Mouse (Mus musculus) adrenal gland, postnatal 4 days (tissue): ENCODE data around the gene Dcst2. TPM values are rescaled to one million over a fixed set of nuclear protein-coding genes. Genes with fewer than 3 reads are reported as not detected.

Source experiments
- total RNA-seq, 2 experiments: library from RNA; stranded (reverse); gene quantifications; 2 replicates each; pipeline ENCODE4 v1.2.3; 2021

Gene Dcst2
- total RNA-seq, 2 experiments from 2014 or later: 0.25 to 0.48 TPM

Other genes starting within 250 kb of the Dcst2 start
- gene Pklr, start 225.8 kb upstream of the Dcst2 start, total RNA-seq: 10 to 100 TPM; 11.2 to 24.5 TPM
- gene Hcn3, start 201.8 kb upstream of the Dcst2 start, total RNA-seq: 10 to 100 TPM; 15.0 to 17.8 TPM
- 100 to 1,000 TPM; 103 TPM for gene Clk2, start 197.2 kb upstream of the Dcst2 start, total RNA-seq
- gene Scamp3, start 184.5 kb upstream of the Dcst2 start, total RNA-seq: 100 to 1,000 TPM; 114 to 122 TPM
- 10 to 100 TPM; 27.2 to 34.1 TPM for gene Fam189b, start 178.8 kb upstream of the Dcst2 start, total RNA-seq
- gene Gba, start 159.0 kb upstream of the Dcst2 start, total RNA-seq: 10 to 100 TPM; 60.8 to 61.2 TPM
- 10 to 100 TPM; 31.1 to 36.7 TPM for gene Thbs3, start 146.8 kb upstream of the Dcst2 start, total RNA-seq
- 100 to 1,000 TPM; 179 to 182 TPM for gene Mtx1, start 134.9 kb upstream of the Dcst2 start, total RNA-seq
- gene Muc1, start 132.9 kb upstream of the Dcst2 start, total RNA-seq: 1 to 10 TPM; 1.2 to 8.9 TPM
- 100 to 1,000 TPM; 120 to 130 TPM for gene Krtcap2, start 116.0 kb upstream of the Dcst2 start, total RNA-seq
- gene Trim46, start 115.7 kb upstream of the Dcst2 start, total RNA-seq: 1 to 10 TPM; 3.4 to 4.9 TPM
- 100 to 1,000 TPM; 108 TPM for gene Dpm3, start 102.6 kb upstream of the Dcst2 start, total RNA-seq
- gene Slc50a1, start 91.4 kb upstream of the Dcst2 start, total RNA-seq: 10 to 100 TPM; 62.4 to 63.1 TPM
- 10 to 100 TPM; 32.1 to 35.2 TPM for gene Efna1, start 80.8 kb upstream of the Dcst2 start, total RNA-seq
- 1 to 10 TPM in 1 of 2 experiments, under 1 TPM in 1; 0.84 to 1.6 TPM for gene Efna3, start 39.0 kb upstream of the Dcst2 start, total RNA-seq
- 1 to 10 TPM; 3.3 to 6.1 TPM for gene Efna4, start 23.9 kb upstream of the Dcst2 start, total RNA-seq
- gene Adam15, start 12.0 kb upstream of the Dcst2 start, total RNA-seq: 10 to 100 TPM; 60.7 to 74.6 TPM
- gene Dcst1, start 3.3 kb downstream of the Dcst2 start, total RNA-seq: 1 to 10 TPM in 1 of 2 experiments, under 1 TPM in 1; 0.81 to 1.2 TPM
- gene Zbtb7b, start 32.8 kb downstream of the Dcst2 start, total RNA-seq: 10 to 100 TPM; 41.8 to 47.2 TPM
- gene Lenep, start 40.8 kb downstream of the Dcst2 start, total RNA-seq: not detected
- gene Flad1, start 49.9 kb downstream of the Dcst2 start, total RNA-seq: 10 to 100 TPM; 30.9 to 36.8 TPM
- gene Cks1b, start 56.4 kb downstream of the Dcst2 start, total RNA-seq: 10 to 100 TPM; 64.2 to 66.3 TPM
- 100 to 1,000 TPM; 142 to 145 TPM for gene Shc1, start 56.5 kb downstream of the Dcst2 start, total RNA-seq
- gene Pygo2, start 68.2 kb downstream of the Dcst2 start, total RNA-seq: 10 to 100 TPM; 43.0 to 44.3 TPM
- gene Pbxip1, start 74.7 kb downstream of the Dcst2 start, total RNA-seq: 10 to 100 TPM; 58.7 to 58.8 TPM
- 10 to 100 TPM; 14.9 to 17.3 TPM for gene Pmvk, start 92.6 kb downstream of the Dcst2 start, total RNA-seq
- 1 to 10 TPM; 6.6 to 7.2 TPM for gene Kcnn3, start 158.2 kb downstream of the Dcst2 start, total RNA-seq